Comparison of ENCODE assay signal across 40 mouse cellular contexts in genomic region chr8:12264996-12265395, GRCm38 (mm10). TPM values are rescaled to one million over a fixed set of nuclear protein-coding genes. Genes with fewer than 3 reads are reported as not detected.
"Had no signal": no experiment of that assay in that cellular context is flagged by ENCODE, and none has a peak within 500 bp of the region (broad histone marks: within the 10 kb centered on the region; RNA-seq: fewer than 3 reads in every experiment).

No protein-coding gene starts in this region.

- H3K27me3 ChIP-seq: heart, embryonic 15.5 days; liver, embryonic 12.5 days had no signal

- H3K9ac ChIP-seq: heart, embryonic 13.5 days; heart, embryonic 15.5 days; hindbrain, embryonic 14.5 days; kidney, embryonic 15.5 days; limb, embryonic 13.5 days; limb, embryonic 15.5 days; liver, embryonic 12.5 days; liver, embryonic 14.5 days had no signal

- H3K27ac ChIP-seq: heart, adult 2 months; heart, embryonic 13.5 days; heart, embryonic 15.5 days; hindbrain, embryonic 14.5 days; kidney, embryonic 15.5 days; kidney, postnatal 0 days; limb, embryonic 13.5 days; limb, embryonic 15.5 days; liver, embryonic 12.5 days; liver, embryonic 14.5 days had no signal

- ATAC-seq: hindbrain, embryonic 16.5 days; intestine, embryonic 16.5 days; liver, embryonic 12.5 days had no signal

- DNase-seq: gastrocnemius, postnatal 14 days; gastrocnemius, postnatal 36 days; heart, adult 11 months; heart, adult 2 months; heart, postnatal 14 days; heart, postnatal 36 days; kidney, adult 11 months; kidney, adult 2 months; kidney, adult 9 months; kidney, postnatal 14 days; kidney, postnatal 36 days; layer of hippocampus, adult 9-11 months; layer of hippocampus, postnatal 36 days had no signal

- H3K9me3 ChIP-seq: heart, embryonic 13.5 days; heart, embryonic 15.5 days; kidney, embryonic 15.5 days; limb, embryonic 13.5 days; limb, embryonic 15.5 days; liver, embryonic 12.5 days had no signal

- H3K4me1 ChIP-seq: kidney, embryonic 15.5 days; limb, embryonic 13.5 days; limb, embryonic 15.5 days; liver, embryonic 12.5 days had no signal

- H3K4me3 ChIP-seq: heart, adult 2 months; heart, embryonic 13.5 days; heart, embryonic 15.5 days; kidney, embryonic 15.5 days; limb, embryonic 13.5 days; limb, embryonic 15.5 days; liver, embryonic 12.5 days had no signal

- H3K36me3 ChIP-seq: heart, embryonic 13.5 days; heart, embryonic 15.5 days; kidney, embryonic 15.5 days; limb, embryonic 13.5 days; limb, embryonic 15.5 days; liver, embryonic 12.5 days had no signal

- H3K4me2 ChIP-seq: heart, embryonic 11.5 days; heart, embryonic 13.5 days; heart, embryonic 15.5 days; hindbrain, embryonic 14.5 days; kidney, embryonic 15.5 days; limb, embryonic 13.5 days; limb, embryonic 15.5 days; liver, embryonic 12.5 days had no signal

RNA-seq across cellular contexts. Expression of gene A230072I06Rik, which starts 13.6 kb away (rescaled TPM):
- total RNA-seq: gastrocnemius, adult 18-20 months; gastrocnemius, adult 8-10 months; gastrocnemius, postnatal 14 days; gastrocnemius, postnatal 36 days; heart, adult 2 months; heart, postnatal 14 days; heart, postnatal 36 days; hematopoietic stem cell, adult 5-6 weeks; layer of hippocampus, adult 18-20 months; layer of hippocampus, adult 8-10 months; layer of hippocampus, postnatal 36 days; left cerebral cortex, adult 18-20 months; left cerebral cortex, adult 8-10 months; left cerebral cortex, postnatal 10 days; liver, adult 2 months had no signal
- polyA plus RNA-seq: gonadal fat pad, adult 2 months; heart, adult 2 months; heart, embryonic 11.5 days; heart, embryonic 13.5 days; heart, embryonic 15.5 days; heart, postnatal 0 days; hindbrain, embryonic 11.5 days; hindbrain, embryonic 14.5 days; intestine, embryonic 14.5 days; intestine, embryonic 16.5 days; kidney, adult 2 months; kidney, embryonic 15.5 days; kidney, postnatal 0 days; large intestine, adult 2 months; limb, embryonic 11.5 days; limb, embryonic 13.5 days; limb, embryonic 15.5 days; liver, adult 2 months; liver, embryonic 12.5 days; liver, embryonic 14.5 days had no signal
